In the genomic region with DNA sequence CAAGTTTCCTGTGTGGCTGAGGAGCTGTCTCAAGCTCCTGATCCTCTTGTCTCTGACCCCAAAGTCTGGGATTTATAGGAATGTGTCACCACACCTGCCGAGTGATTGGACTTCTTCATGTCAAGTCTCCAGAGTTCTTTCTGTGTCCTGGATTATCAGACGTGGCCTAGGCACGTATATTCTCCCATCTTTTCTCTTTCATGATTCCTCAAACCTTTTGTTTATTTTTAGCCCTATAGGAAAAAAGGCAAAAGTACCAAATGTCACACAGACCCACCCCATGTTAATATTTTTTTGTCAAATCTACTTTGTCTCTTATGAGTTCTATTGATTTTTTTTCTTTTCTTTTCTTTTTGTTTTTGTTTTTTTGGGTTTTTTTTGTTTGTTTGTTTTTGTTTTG, we compare ENCODE assay signal across 16 mouse cellular contexts.
"Had no signal": no experiment of that assay in that cellular context is flagged by ENCODE, and none has a peak within 500 bp of the region (broad histone marks: within the 10 kb centered on the region; RNA-seq: fewer than 3 reads in every experiment).

No protein-coding gene starts in this region.

- DNase-seq: heart, postnatal 10 days; heart, postnatal 14 days; heart, postnatal 36 days; heart, postnatal 4 days; kidney, adult 11 months; kidney, adult 18-20 months; kidney, adult 2 months; kidney, adult 8-10 months; kidney, adult 9 months; kidney, postnatal 10 days; kidney, postnatal 14 days; kidney, postnatal 25 days; kidney, postnatal 36 days; kidney, postnatal 4 days; layer of hippocampus, adult 9-11 months; layer of hippocampus, postnatal 36 days had no signal
